Mouse (Mus musculus) kidney, adult 2 months (tissue): ENCODE results near the gene Ccnl1. TPM values are rescaled to one million over a fixed set of nuclear protein-coding genes. Genes with fewer than 3 reads are reported as not detected.

Experiments used
- DNase-seq: peaks from one replicate; pipeline ENCODE4 v3.0.0; 2021
- H3K27ac ChIP-seq: fragments of 200-500 bp; 2 replicates; pipeline ENCODE4 v1.5.1; 2012; ENCODE audit warnings: low read depth, low read length, control low read depth, inconsistent platforms; ENCODE audit not compliant: insufficient read depth
- H3K27me3 ChIP-seq: fragments of 200-500 bp; replicated peaks from 2 replicates; pipeline ENCODE4 v1.6.1; 2012; ENCODE audit warnings: mild to moderate bottlenecking, moderate library complexity, low read length, inconsistent platforms; ENCODE audit not compliant: control insufficient read depth, insufficient read depth
- H3K36me3 ChIP-seq: fragments of 200-500 bp; 2 replicates; pipeline ENCODE4 v1.6.1; 2012; ENCODE audit warnings: mild to moderate bottlenecking, moderate library complexity, low read length, inconsistent platforms; ENCODE audit not compliant: control insufficient read depth, insufficient read depth
- H3K4me1 ChIP-seq: fragments of 200-500 bp; 2 replicates; pipeline ENCODE4 v1.6.1; 2011; ENCODE audit warnings: low read length; ENCODE audit not compliant: control insufficient read depth, insufficient read depth
- H3K4me3 ChIP-seq: fragments of 200-500 bp; 2 replicates; pipeline ENCODE4 v1.5.1; 2011; ENCODE audit warnings: mild to moderate bottlenecking, low read depth, low read length, control low read depth; ENCODE audit not compliant: insufficient read depth
- CTCF ChIP-seq: fragments of 200-500 bp; conservative IDR thresholded peaks from 2 replicates; pipeline ENCODE4 v1.5.1; 2011; ENCODE audit warnings: low read depth, mild to moderate bottlenecking, control low read depth, low read length, moderate library complexity, mixed read lengths; ENCODE audit not compliant: insufficient read depth, insufficient read length
- POLR2A ChIP-seq: fragments of 200-500 bp; IDR thresholded peaks from one replicate; pipeline ENCODE4 v1.6.1; 2011; ENCODE audit warnings: low read depth, low read length, control low read depth
- WGBS: fragments of 180-500 bp; shearing (Covaris S2); methylation state at CpG from one replicate; pipeline ENCODE4 v1.1.7; 2018; 5-methylcytosine and 5-hydroxymethylcytosine counted together
- polyA plus RNA-seq: library from polyadenylated mRNA; depleted of rRNA; stranded (reverse); fragments of >200 nt; gene quantifications from 2 replicates; pipeline ENCODE4 v1.2.3, GENCODE M21; 2012

The Ccnl1 gene
- polyA plus RNA-seq, 1 experiment, result 20.8 TPM

DNA sequence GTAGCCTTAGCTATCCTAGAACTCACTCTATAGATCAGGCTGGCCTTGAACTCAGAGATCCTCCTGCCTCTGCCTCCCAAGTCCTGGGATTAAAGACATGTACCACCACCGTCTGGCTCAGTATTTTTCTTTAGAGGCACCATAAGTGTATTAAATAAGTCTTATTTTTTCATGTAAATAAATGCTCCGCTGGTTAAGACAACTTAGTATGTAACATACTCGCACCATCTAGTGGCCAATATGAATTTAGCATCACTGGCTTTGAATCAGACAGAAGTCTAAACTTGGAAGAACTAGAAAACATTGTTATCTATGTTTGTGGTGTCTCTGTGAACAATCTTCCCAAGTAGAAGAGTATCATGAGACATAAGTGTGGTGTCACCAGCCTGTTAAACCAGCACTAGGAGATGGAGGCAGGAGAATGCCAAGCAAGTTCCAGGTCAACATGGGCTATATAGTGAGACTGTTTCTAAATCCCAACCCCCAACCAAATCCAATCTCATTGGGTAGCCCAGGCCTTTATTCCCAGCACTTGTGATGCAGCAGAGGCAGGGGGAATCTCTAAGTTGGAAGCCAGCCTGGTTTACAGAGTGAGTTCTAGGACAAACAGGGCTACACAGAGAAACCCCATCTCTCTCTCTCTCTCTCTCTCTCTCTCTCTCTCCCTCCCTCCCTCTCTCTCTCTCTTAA, 33.1 kb upstream of the Ccnl1 start:
- H3K27ac ChIP-seq, result no peak overlapping the region
- 4% methylated on average over 3 of the region's 3 CpGs for WGBS
- DNase-seq, result peak; percentile 63

DNA sequence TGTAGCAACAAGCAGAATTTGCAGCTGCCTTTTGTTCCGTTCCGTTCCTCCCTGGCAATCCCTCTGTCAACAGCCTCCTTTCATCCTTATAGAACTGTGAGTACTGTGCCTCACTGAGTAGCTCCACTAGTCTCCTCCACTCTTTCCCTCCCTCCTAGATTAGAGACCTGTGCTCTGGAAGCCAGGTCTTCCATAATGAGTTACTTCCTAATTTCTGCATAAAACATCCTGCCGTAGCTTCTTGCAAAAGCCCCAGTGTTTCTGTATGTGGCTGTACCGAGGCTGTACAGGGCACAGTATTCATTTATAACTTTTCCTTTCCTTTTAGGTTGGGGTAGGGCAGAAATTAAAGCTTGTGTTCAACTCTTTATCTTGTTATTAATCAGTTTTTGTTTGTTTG, 32.5 kb upstream of the Ccnl1 start:
- Histone ChIP-seq H3K36me3 (no peaks in the 10 kb centered on the region), H3K27ac (no peak overlapping the region), H3K4me3 (no peak overlapping the region), H3K4me1 (no peaks in the 10 kb centered on the region; the same call in 1 of the 2 replicates), H3K27me3 (no peaks in the 10 kb centered on the region)
- no peak for TF ChIP-seq POLR2A
- no peak for TF ChIP-seq CTCF
- no peak for DNase-seq
- WGBS, result 74% methylated on average over 4 of the region's 4 CpGs

More for the DNA sequence above, 33.1 kb upstream of the Ccnl1 start:
- Histone ChIP-seq H3K36me3 (no peaks in the 10 kb centered on the region), H3K4me3 (no peak overlapping the region), H3K27me3 (no peaks in the 10 kb centered on the region), H3K4me1 (no peaks in the 10 kb centered on the region; the same call in 1 of the 2 replicates)
- TF ChIP-seq CTCF (0 out of 2 replicates have a peak, but pooled peaks have one; percentile 3), POLR2A (no peak)

DNA sequence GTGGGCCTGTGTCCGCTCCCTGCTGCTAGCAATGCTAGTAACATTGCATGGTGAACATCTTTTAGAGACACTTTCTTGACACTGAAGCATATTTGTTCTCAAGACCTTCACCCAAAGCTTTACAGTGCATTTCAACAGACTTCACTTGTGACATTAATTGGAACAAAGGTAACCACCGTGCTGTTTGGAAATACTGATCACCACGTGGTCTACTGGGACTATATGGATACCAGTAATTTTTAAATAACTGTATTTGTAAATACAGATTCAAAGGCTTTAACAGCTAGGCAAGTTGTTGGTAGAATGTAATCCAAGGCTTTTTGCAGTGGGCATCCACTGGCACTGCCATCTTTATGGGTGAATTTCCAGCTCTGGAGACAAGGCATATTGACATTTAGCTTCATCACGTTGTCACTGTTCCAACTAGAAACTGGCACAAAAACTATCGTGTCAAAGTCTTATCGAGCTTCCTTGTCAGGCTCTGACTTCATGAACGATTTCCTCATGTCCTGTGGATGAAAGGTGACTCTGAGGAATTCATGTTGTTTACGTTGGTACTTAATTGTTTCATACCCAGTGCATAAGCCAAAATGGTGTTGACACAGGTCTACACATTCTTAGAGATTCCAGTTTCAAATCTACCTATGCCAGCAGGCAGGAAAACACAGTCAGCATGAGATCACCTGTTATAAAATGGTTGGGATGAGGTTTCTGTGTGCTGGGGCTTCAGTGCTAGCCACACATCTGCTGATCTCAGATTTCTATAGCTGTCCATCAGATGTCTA, 30.9 kb upstream of the Ccnl1 start:
- DNase-seq, result no peak
- 63% methylated on average over 8 of the region's 8 CpGs for WGBS
- TF ChIP-seq POLR2A (no peak), CTCF (no peak)
- Histone ChIP-seq H3K36me3 (no peaks in the 10 kb centered on the region), H3K27ac (no peak overlapping the region), H3K4me1 (no peaks in the 10 kb centered on the region; the same call in 1 of the 2 replicates), H3K4me3 (no peak overlapping the region), H3K27me3 (no peaks in the 10 kb centered on the region)

DNA sequence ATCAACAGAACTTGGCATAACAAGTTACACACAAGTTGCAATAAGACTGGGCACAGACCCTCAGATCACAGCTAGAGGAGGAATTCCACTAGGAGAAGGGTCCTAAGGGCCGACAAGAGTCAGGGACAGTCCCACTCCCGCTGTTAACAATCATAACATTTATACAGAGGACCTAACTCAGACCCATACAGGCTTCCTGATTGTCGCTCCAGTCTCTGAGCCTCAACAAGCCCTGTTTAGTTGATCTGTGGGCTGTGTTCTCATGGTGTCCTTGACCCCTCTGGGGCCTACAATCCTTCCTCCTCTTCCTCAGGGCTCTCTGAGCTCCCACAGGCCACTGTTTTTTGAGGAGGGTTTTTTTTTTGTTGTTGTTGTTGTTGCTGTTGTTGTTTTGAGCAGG, 18.2 kb upstream of the Ccnl1 start:
- Histone ChIP-seq H3K27ac (no peak overlapping the region), H3K27me3 (no peaks in the 10 kb centered on the region), H3K36me3 (no peaks in the 10 kb centered on the region), H3K4me1 (no peaks in the 10 kb centered on the region), H3K4me3 (no peak overlapping the region)
- 95% methylated on average over 3 of the region's 3 CpGs for WGBS
- DNase-seq, result no peak
- TF ChIP-seq CTCF (no peak), POLR2A (no peak)

DNA sequence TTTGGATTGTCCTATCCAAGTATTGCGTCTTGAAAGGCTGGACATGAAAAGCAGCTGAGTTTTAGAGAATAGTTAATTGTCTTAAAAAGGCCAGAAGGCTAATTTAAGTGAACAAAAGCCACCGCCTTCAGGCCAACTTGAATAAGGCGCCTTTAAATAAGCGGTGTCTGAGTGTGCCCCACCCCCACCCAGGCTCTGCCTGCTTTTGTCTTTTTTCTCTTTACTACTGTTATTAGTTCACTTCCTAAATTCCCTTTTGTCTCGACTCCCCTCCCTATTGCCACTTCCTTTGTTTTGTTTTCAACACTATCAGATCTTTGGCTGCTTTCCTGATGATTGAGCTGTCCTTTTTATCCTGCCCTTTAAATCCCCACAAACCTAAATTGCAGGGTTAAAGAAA, 17.3 kb upstream of the Ccnl1 start:
- peak; percentile 57 for DNase-seq
- Histone ChIP-seq H3K4me1 (no peaks in the 10 kb centered on the region), H3K4me3 (no peak overlapping the region), H3K36me3 (no peaks in the 10 kb centered on the region), H3K27ac (peak overlapping the region; percentile 60; the same call in 1 of the 2 replicates), H3K27me3 (no peaks in the 10 kb centered on the region)
- TF ChIP-seq POLR2A (no peak), CTCF (no peak)
- 8% methylated on average over 5 of the region's 5 CpGs for WGBS

DNA sequence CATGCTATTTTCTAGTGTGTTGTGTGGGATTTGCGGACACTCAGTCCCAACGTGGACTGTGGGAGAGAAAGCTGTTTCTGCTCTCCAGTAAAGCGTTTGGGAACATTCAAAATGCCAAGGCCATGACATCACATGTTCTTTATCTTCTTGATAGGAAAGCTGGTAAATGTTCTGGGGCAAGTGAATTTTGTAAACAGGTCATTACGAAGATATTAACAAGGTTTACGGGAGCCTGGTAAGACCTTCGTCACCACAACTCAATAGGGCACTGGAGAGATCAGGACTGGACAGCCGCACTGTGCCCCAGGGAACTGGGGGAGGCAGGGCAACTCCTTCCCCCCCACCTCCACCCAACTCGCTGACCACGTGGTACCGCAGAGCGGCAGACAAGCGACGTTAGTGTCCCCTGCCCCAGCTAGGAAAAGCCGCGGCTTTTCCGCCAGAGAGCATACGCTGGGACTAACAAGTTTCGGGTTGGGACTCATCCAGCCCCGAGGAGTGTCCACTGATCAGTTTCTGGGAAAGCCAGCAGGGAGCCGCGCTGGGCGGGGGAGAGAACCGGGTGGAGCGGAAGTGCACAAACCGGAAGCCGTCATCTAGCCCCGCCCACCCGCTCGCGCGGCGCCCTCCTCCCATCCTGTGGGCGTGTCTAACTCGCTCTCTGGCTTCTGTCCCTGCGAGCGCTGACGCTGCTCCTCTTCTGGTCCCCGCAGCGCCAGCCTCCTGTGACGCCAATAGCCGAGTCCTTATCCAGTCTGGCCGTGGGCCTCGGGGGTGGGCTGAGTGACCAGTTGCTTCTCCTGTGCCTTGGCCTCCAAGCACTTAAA, 16.4 kb upstream of the Ccnl1 start:
- under 1% methylated on average over 43 of the region's 43 CpGs for WGBS
- TF ChIP-seq CTCF (no peak), POLR2A (peak; percentile 57)
- Histone ChIP-seq H3K4me1 (no peaks in the 10 kb centered on the region), H3K27ac (peak overlapping the region; percentile 90), H3K36me3 (no peaks in the 10 kb centered on the region), H3K27me3 (no peaks in the 10 kb centered on the region), H3K4me3 (peak overlapping the region; percentile 53)
- peak; percentile 99 for DNase-seq
